Mouse (Mus musculus): Measurements from ENCODE around the gene Fam172a. TPM values are rescaled to one million over a fixed set of nuclear protein-coding genes. Genes with fewer than 3 reads are reported as not detected.
A peak's percentile ranks its signal among the peaks of the same experiment; 100 is the strongest.

The Fam172a gene
- polyA plus RNA-seq, 1 experiment from 2014 or later: 33.0 TPM

DNA sequence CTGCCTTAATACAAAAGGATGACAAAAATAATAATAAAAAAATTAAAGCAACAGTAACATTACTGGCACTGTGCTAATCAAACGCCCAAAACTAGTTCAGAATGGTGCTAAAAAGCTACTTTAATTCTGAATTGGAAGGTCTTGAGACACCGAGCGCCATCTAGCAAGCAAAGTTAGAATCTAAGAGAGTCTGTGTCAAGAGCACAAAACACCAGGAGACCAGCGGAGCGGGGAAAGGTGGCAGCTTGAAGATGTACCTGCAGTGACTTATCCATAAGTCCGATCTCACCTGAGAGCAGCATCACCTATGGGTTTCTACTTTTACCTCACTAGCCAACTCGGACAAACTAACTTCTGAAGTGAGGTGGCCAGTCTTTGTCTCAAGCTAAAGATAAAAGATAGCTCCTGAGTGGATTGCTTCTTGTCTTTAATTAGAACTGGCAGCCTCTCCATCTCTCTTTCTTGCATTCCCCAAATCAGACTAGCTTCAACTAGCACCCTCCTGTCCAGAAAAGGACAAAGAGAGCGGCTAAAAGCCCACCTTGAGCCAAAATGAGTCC, 474.1 kb downstream of the Fam172a start:
- Histone ChIP-seq H3K4me3 (ENCODE audit: low read depth, low read length) (no peak overlapping the region), H3K36me3 (ENCODE audit: control insufficient read depth, insufficient read depth, low read length) (no peaks in the 10 kb centered on the region), H3K9ac (ENCODE audit: low read depth, low read length) (no peak overlapping the region), H3K4me2 (ENCODE audit: low read depth, low read length) (no peak overlapping the region), H3K27me3 (replicated peaks; ENCODE audit: control insufficient read depth, insufficient read depth, low read length) (peaks cover 91% of the 10 kb centered on the region), H3K9me3 (ENCODE audit: control insufficient read depth, low read length) (no peaks in the 10 kb centered on the region), H3K4me1 (ENCODE audit: control insufficient read depth, insufficient read depth, low read length) (0 out of 2 replicates have a peak, but pooled peaks cover 8% of the 10 kb centered on the region), H3K27ac (replicated peaks; ENCODE audit: low read depth, low read length) (no peak overlapping the region)
- WGBS: 7% methylated on average over 8 of the region's 8 CpGs
- DNase-seq (ENCODE audit: low spot score) (peak; percentile 77), ATAC-seq (ENCODE audit: low read depth) (no peak)

DNA sequence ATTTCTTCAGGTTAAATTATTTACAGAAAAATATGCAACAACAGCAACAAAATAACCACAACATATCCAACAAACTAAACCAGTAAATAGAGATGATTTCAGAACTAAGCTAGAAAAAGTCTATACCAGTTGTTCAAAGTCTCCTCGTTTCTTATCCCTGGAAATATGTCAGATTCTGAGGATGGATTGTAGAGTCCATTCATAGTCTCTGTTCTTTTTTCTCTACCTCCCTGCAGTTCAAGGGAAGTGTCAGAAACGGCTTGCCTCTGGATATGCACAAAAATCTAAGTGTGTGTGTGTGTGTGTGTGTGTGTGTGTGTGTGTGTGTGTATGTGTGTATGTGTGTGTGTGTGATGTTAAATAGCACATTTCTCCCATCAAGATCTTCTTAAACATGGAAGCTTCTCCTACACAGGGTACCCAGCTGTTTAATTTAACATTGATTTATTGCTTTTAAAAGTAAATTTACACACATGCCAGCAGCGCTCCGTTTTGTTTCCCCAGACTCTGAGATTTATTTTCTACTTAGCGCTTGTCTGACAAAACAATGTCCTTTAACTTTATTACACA, 475.6 kb downstream of the Fam172a start:
- Histone ChIP-seq H3K36me3 (ENCODE audit: control insufficient read depth, insufficient read depth, low read length) (no peaks in the 10 kb centered on the region), H3K27me3 (replicated peaks; ENCODE audit: control insufficient read depth, insufficient read depth, low read length) (peaks cover 95% of the 10 kb centered on the region), H3K4me2 (ENCODE audit: low read depth, low read length) (no peak overlapping the region), H3K9ac (ENCODE audit: low read depth, low read length) (no peak overlapping the region), H3K4me3 (ENCODE audit: low read depth, low read length) (no peak overlapping the region), H3K9me3 (ENCODE audit: control insufficient read depth, low read length) (no peaks in the 10 kb centered on the region), H3K27ac (replicated peaks; ENCODE audit: low read depth, low read length) (no peak overlapping the region), H3K4me1 (ENCODE audit: control insufficient read depth, insufficient read depth, low read length) (0 out of 2 replicates have a peak, but pooled peaks cover 11% of the 10 kb centered on the region)
- WGBS: 41% methylated on average over 5 of the region's 5 CpGs
- DNase-seq (ENCODE audit: low spot score) (no peak), ATAC-seq (ENCODE audit: low read depth) (no peak)

DNA sequence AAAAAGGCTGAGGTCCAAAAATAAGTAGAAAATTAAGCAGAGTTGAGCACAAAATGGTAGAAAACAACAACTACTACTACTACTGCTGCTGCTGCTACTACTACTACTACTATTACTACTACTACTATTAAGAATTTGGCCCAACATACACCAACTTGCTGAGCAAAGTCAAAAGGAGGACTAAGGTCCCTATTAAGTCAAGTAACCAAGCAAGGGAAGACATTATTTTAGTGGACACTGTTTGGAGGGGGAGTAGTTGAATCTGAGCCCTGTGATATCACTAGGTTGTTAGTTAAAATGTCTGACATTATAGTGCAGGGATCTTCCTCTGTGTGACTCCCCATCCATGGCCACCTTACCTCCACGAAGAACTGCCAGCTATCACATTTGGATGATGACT, 476.2 kb downstream of the Fam172a start:
- H3K9ac ChIP-seq (ENCODE audit: low read depth, low read length): no peak overlapping the region
- no peak overlapping the region for H3K4me3 ChIP-seq (ENCODE audit: low read depth, low read length)
- 5% methylated on average over 1 of the region's 1 CpGs for WGBS
- no peaks in the 10 kb centered on the region for H3K9me3 ChIP-seq (ENCODE audit: control insufficient read depth, low read length)
- ATAC-seq (ENCODE audit: low read depth) (no peak), DNase-seq (ENCODE audit: low spot score) (no peak)
- no peak overlapping the region for H3K4me2 ChIP-seq (ENCODE audit: low read depth, low read length)
- no peak overlapping the region for H3K27ac ChIP-seq (replicated peaks; ENCODE audit: low read depth, low read length)
- 0 out of 2 replicates have a peak, but pooled peaks cover 14% of the 10 kb centered on the region for H3K4me1 ChIP-seq (ENCODE audit: control insufficient read depth, insufficient read depth, low read length)
- H3K27me3 ChIP-seq (replicated peaks; ENCODE audit: control insufficient read depth, insufficient read depth, low read length): peaks cover 95% of the 10 kb centered on the region
- H3K36me3 ChIP-seq (ENCODE audit: control insufficient read depth, insufficient read depth, low read length): no peaks in the 10 kb centered on the region

DNA sequence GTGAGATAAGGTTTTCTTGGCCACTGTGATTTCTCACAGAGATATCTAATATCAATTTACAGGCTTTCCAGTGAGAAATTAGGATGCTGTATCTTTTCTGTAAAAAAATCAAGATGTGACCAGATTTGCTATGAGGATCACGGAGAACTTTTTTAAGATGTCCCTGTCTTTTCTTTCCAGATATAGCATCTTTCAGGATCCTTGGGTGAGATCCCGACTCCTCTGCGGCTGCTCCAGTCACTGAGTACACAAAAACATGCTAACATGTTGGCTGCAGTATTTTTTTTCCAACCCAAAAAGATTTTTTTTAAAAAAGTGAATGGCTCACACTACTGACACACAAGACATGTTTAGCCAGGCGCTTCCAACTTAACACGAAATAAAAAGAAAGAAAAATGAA, 476.9 kb downstream of the Fam172a start:
- no peak overlapping the region for H3K27ac ChIP-seq (replicated peaks; ENCODE audit: low read depth, low read length)
- no peaks in the 10 kb centered on the region for H3K9me3 ChIP-seq (ENCODE audit: control insufficient read depth, low read length)
- H3K27me3 ChIP-seq (replicated peaks; ENCODE audit: control insufficient read depth, insufficient read depth, low read length): peaks cover 97% of the 10 kb centered on the region
- no peak overlapping the region for H3K9ac ChIP-seq (ENCODE audit: low read depth, low read length)
- H3K36me3 ChIP-seq (ENCODE audit: control insufficient read depth, insufficient read depth, low read length): no peaks in the 10 kb centered on the region
- H3K4me1 ChIP-seq (ENCODE audit: control insufficient read depth, insufficient read depth, low read length): 0 out of 2 replicates have a peak, but pooled peaks cover 14% of the 10 kb centered on the region
- H3K4me3 ChIP-seq (ENCODE audit: low read depth, low read length): peak overlapping the region; percentile 35
- 23% methylated on average over 5 of the region's 5 CpGs for WGBS
- peak overlapping the region; percentile 61 for H3K4me2 ChIP-seq (ENCODE audit: low read depth, low read length)
- DNase-seq (ENCODE audit: low spot score) (no peak), ATAC-seq (ENCODE audit: low read depth) (no peak)

DNA sequence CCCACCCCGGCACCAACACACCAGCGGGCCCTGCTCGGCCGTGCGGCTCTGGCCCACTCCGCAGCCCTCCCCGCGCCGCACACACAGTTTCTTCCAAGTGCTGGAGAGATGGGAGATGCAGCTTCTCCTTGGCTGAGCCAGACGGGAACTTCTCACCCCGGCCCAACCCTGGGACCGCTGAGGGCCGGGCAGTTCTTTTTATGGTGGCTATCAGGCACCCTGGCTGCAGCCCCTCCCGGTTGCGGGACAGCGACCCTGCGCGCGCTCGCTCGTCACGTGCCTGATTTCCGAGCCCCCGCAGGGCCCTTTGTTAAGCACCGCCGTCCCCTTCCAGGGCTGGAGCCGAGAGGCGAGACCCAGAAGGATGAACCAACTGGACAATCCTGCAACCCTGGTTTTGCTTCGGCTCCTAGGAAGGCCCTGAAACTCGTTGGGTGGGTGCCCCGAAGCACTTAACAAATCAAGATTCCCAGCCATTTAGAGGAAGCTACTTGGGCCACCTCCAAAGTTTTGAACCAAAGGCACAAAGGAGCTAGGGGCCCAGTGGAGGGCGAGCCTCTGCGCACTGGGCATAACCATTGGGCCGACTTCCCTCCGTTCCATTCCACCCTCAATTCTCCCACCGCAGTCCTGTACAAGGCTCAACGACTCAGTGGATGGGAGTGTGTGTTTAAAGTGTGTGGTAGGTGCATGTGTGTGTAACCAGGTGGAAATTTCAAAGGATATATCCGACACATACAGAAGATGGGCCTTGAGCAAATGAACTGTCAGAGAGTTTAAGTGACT, 477.7 kb downstream of the Fam172a start:
- Histone ChIP-seq H3K4me3 (ENCODE audit: low read depth, low read length) (peak overlapping the region; percentile 35), H3K9me3 (ENCODE audit: control insufficient read depth, low read length) (no peaks in the 10 kb centered on the region), H3K4me1 (ENCODE audit: control insufficient read depth, insufficient read depth, low read length) (0 out of 2 replicates have a peak, but pooled peaks cover 14% of the 10 kb centered on the region), H3K9ac (ENCODE audit: low read depth, low read length) (peak overlapping the region; percentile 57), H3K36me3 (ENCODE audit: control insufficient read depth, insufficient read depth, low read length) (no peaks in the 10 kb centered on the region), H3K27me3 (replicated peaks; ENCODE audit: control insufficient read depth, insufficient read depth, low read length) (peaks cover 96% of the 10 kb centered on the region), H3K27ac (replicated peaks; ENCODE audit: low read depth, low read length) (peak overlapping the region; percentile 24; the same call in 1 of the 2 replicates), H3K4me2 (ENCODE audit: low read depth, low read length) (peak overlapping the region; percentile 61)
- DNase-seq (ENCODE audit: low spot score) (no peak), ATAC-seq (ENCODE audit: low read depth) (peak; percentile 50; the same call in 1 of the 2 replicates)
- WGBS: 6% methylated on average over 38 of the region's 38 CpGs

DNA sequence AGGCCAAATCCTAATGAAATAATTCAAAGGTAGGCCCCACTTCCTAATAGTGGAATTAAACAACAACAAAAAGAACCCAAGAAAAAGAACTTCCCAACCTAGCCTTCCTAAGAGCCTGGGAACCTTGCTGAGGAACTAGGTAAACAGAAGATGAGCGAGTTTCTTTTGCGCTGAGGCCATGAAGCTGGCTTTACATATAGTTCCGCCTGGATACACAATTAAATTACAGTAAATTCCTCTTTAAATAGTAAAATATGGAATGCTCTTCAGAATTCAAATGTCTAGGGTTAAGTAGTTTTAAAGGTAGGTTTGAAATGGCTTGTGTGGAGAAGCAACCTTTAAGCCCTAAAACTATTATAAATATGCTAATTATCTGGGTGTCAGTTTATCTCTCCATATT, 478.4 kb downstream of the Fam172a start:
- DNase-seq (ENCODE audit: low spot score) (no peak), ATAC-seq (ENCODE audit: low read depth) (no peak)
- Histone ChIP-seq H3K27me3 (replicated peaks; ENCODE audit: control insufficient read depth, insufficient read depth, low read length) (peaks cover 96% of the 10 kb centered on the region), H3K9ac (ENCODE audit: low read depth, low read length) (no peak overlapping the region), H3K4me1 (ENCODE audit: control insufficient read depth, insufficient read depth, low read length) (0 out of 2 replicates have a peak, but pooled peaks cover 14% of the 10 kb centered on the region), H3K27ac (replicated peaks; ENCODE audit: low read depth, low read length) (no peak overlapping the region), H3K4me2 (ENCODE audit: low read depth, low read length) (no peak overlapping the region), H3K36me3 (ENCODE audit: control insufficient read depth, insufficient read depth, low read length) (no peaks in the 10 kb centered on the region), H3K4me3 (ENCODE audit: low read depth, low read length) (no peak overlapping the region), H3K9me3 (ENCODE audit: control insufficient read depth, low read length) (no peaks in the 10 kb centered on the region)
- 50% methylated on average over 3 of the region's 3 CpGs for WGBS

DNA sequence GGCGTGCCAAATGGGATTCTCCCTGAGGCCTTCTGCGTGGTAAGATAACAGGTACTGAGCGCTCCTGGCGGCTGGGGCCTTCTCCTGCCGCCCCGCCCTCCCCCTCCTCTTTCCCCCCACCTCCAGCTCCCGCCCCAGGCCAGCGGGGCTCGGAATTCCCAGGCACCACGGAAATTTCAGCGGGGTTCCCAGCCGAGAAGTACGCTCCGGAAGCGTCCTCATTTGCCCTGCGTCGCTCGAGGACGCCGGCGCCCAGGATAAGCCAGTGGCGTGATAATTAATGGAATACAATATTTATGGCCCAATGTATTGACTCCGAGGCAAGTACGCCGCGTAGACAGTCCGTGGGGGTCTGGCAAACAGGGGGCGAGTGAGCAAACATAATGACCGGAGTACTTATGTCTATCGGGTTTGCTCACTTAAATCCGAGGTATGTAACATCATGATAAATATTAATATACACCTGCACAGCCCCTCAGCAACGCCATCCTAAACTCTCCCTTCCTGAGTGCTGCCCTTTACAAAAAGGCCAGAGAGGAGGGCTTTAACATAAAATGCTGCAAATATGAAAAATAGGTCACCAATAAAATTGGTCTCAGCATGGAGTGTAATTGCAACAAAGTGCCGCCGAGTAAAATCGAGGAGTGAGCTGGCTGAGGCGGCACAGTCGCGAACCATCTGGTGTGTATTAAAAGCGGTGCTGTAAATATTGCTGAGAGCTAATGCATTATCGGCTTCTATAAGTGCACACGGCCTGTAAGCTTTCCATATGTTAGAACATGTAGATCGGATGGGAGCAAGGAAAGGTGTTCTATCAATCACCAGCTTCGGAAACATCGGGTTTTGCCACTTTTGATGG, 479.5 kb downstream of the Fam172a start:
- Histone ChIP-seq H3K4me3 (ENCODE audit: low read depth, low read length) (peak overlapping the region; percentile 29), H3K36me3 (ENCODE audit: control insufficient read depth, insufficient read depth, low read length) (no peaks in the 10 kb centered on the region), H3K27ac (replicated peaks; ENCODE audit: low read depth, low read length) (peak overlapping the region; percentile 65; the same call in 1 of the 2 replicates), H3K9ac (ENCODE audit: low read depth, low read length) (no peak overlapping the region), H3K27me3 (replicated peaks; ENCODE audit: control insufficient read depth, insufficient read depth, low read length) (peaks cover 96% of the 10 kb centered on the region), H3K4me2 (ENCODE audit: low read depth, low read length) (peak overlapping the region; percentile 52), H3K9me3 (ENCODE audit: control insufficient read depth, low read length) (no peaks in the 10 kb centered on the region), H3K4me1 (ENCODE audit: control insufficient read depth, insufficient read depth, low read length) (0 out of 2 replicates have a peak, but pooled peaks cover 14% of the 10 kb centered on the region)
- ATAC-seq (ENCODE audit: low read depth) (0 out of 2 replicates have a peak, but pooled peaks have one; percentile 16), DNase-seq (ENCODE audit: low spot score) (peak; percentile 60)
- WGBS: 1% methylated on average over 40 of the region's 44 CpGs

Measured in embryonic facial prominence, embryonic 14.5 days (tissue).